Mouse (Mus musculus) hindbrain, embryonic 10.5 days (tissue): ENCODE data around the gene Sh3kbp1. TPM values are rescaled to one million over a fixed set of nuclear protein-coding genes. Genes with fewer than 3 reads are reported as not detected.

Experiments
- DNase-seq: peaks from one replicate; pipeline ENCODE4 v3.0.0-alpha.2; 2017; ENCODE audit warnings: low spot score
- H3K27ac ChIP-seq: fragments of 300-500 bp; sonication (generic); 2 replicates; pipeline ENCODE4 v1.5.1; 2016; ENCODE audit warnings: mild to moderate bottlenecking, moderate library complexity
- H3K27me3 ChIP-seq: fragments of 300-500 bp; sonication (generic); 2 replicates; pipeline ENCODE4 v1.6.1; 2016; ENCODE audit warnings: mild to moderate bottlenecking; ENCODE audit not compliant: poor library complexity, insufficient read depth, severe bottlenecking
- H3K36me3 ChIP-seq: fragments of 300-500 bp; sonication (generic); 2 replicates; pipeline ENCODE4 v1.6.1; 2016; ENCODE audit warnings: mild to moderate bottlenecking, moderate library complexity
- H3K4me1 ChIP-seq: fragments of 300-500 bp; sonication (generic); replicated peaks from 2 replicates; pipeline ENCODE4 v1.6.1; 2016; ENCODE audit warnings: mild to moderate bottlenecking
- H3K4me3 ChIP-seq: fragments of 300-500 bp; sonication (generic); 2 replicates; pipeline ENCODE4 v1.5.1; 2016; ENCODE audit warnings: mild to moderate bottlenecking, moderate library complexity
- H3K9me3 ChIP-seq: fragments of 300-500 bp; sonication (generic); 2 replicates; pipeline ENCODE4 v1.6.1; 2016; ENCODE audit warnings: mild to moderate bottlenecking, moderate library complexity
- WGBS: fragments of 180-500 bp; shearing (Covaris S2); methylation state at CpG from one replicate; pipeline ENCODE4 v1.1.7; 2016; 5-methylcytosine and 5-hydroxymethylcytosine counted together
- polyA plus RNA-seq: library from polyadenylated mRNA; unstranded; fragments of >200 nt; fragmentation: Nextera tagmentation; extraction: Ambion mirVana; gene quantifications from 2 replicates; pipeline ENCODE4 v1.2.1, GENCODE M21; 2016

Sh3kbp1 gene
- polyA plus RNA-seq, 1 experiment from 2014 or later = 26.8 TPM

- no peak overlapping the region for H3K4me3 ChIP-seq
- no peak overlapping the region for H3K27ac ChIP-seq
- no peaks in the 10 kb centered on the region for H3K9me3 ChIP-seq
- H3K27me3 ChIP-seq = peaks cover 45% of the 10 kb centered on the region
- no peaks in the 10 kb centered on the region for H3K4me1 ChIP-seq
- WGBS = 84% methylated on average over 10 of the region's 10 CpGs
- no peaks in the 10 kb centered on the region for H3K36me3 ChIP-seq
- DNase-seq = no peak
These were observed 62.8 kb downstream of the Sh3kbp1 start for GRCm38 (mm10) chrX:159689785-159690416.

GRCm38 (mm10) chrX:159693126-159693525 is 66.1 kb downstream of the Sh3kbp1 start:
- H3K4me1 ChIP-seq = peaks cover 5% of the 10 kb centered on the region; the same call in 1 of the 2 replicates
- H3K4me3 ChIP-seq = no peak overlapping the region
- H3K27me3 ChIP-seq = peaks cover 49% of the 10 kb centered on the region
- no peak for DNase-seq
- H3K9me3 ChIP-seq = no peaks in the 10 kb centered on the region
- WGBS = 93% methylated on average over 5 of the region's 5 CpGs
- no peak overlapping the region for H3K27ac ChIP-seq
- no peaks in the 10 kb centered on the region for H3K36me3 ChIP-seq

GRCm38 (mm10) chrX:159696545-159696944 is 69.5 kb downstream of the Sh3kbp1 start:
- H3K36me3 ChIP-seq = no peaks in the 10 kb centered on the region
- no peak overlapping the region for H3K4me3 ChIP-seq
- H3K4me1 ChIP-seq = peaks cover 5% of the 10 kb centered on the region; the same call in 1 of the 2 replicates
- WGBS = 39% methylated on average over 2 of the region's 2 CpGs
- H3K27me3 ChIP-seq = peaks cover 42% of the 10 kb centered on the region
- no peak overlapping the region for H3K27ac ChIP-seq
- no peaks in the 10 kb centered on the region for H3K9me3 ChIP-seq
- DNase-seq = no peak

GRCm38 (mm10) chrX:159697030-159697454 is 70.0 kb downstream of the Sh3kbp1 start:
- WGBS = 24% methylated on average over 4 of the region's 4 CpGs
- no peaks in the 10 kb centered on the region for H3K36me3 ChIP-seq
- no peak overlapping the region for H3K4me3 ChIP-seq
- no peak overlapping the region for H3K27ac ChIP-seq
- H3K27me3 ChIP-seq = peaks cover 42% of the 10 kb centered on the region
- peaks cover 5% of the 10 kb centered on the region; the same call in 1 of the 2 replicates for H3K4me1 ChIP-seq
- H3K9me3 ChIP-seq = no peaks in the 10 kb centered on the region
- DNase-seq = peak; percentile 18

- WGBS = 92% methylated on average over 2 of the region's 2 CpGs
- Histone ChIP-seq H3K4me3 (no peak overlapping the region), H3K27me3 (peaks cover 51% of the 10 kb centered on the region), H3K4me1 (peaks cover 2% of the 10 kb centered on the region), H3K36me3 (no peaks in the 10 kb centered on the region), H3K9me3 (no peaks in the 10 kb centered on the region), H3K27ac (no peak overlapping the region)
- DNase-seq = no peak
These were observed 75.8 kb downstream of the Sh3kbp1 start for GRCm38 (mm10) chrX:159702850-159703249.

DNA sequence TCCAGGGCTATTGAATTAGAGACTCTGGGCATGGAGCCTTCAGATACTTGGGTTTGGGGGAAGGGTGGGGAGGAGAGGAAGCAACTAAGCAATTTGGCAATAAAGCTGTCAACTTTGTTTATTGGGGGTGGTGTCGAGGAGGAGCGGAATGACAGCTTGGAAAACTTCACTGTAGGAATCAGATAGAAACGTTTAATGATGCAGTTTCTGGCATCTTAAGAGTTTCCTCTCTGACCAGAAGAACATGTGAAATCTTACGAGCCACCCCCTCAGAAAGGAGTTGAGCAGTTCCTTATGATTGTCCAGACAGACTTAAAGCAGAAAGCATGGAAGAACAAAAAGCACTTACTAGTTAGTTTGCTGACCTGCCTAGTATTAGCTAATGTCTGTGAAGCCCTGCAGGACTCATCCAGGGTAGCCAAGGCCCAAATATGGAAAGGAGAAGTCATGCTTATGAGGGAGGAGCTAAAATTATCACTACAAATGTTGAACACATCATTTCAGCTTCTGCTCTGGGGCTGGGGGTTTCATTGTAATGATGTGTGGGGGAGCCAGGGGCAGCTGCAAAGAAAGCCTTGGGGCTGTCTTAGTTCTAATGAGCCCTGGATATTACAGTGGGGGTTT is 77.4 kb downstream of the Sh3kbp1 start:
- H3K4me3 ChIP-seq = no peak overlapping the region
- DNase-seq = no peak
- H3K27ac ChIP-seq = no peak overlapping the region
- H3K9me3 ChIP-seq = no peaks in the 10 kb centered on the region
- peaks cover 59% of the 10 kb centered on the region for H3K27me3 ChIP-seq
- no peaks in the 10 kb centered on the region for H3K36me3 ChIP-seq
- peaks cover 18% of the 10 kb centered on the region for H3K4me1 ChIP-seq
- 82% methylated on average over 4 of the region's 4 CpGs for WGBS

- Histone ChIP-seq H3K27ac (no peak overlapping the region), H3K36me3 (no peaks in the 10 kb centered on the region), H3K9me3 (no peaks in the 10 kb centered on the region), H3K4me3 (no peak overlapping the region), H3K27me3 (peaks cover 66% of the 10 kb centered on the region), H3K4me1 (peaks cover 18% of the 10 kb centered on the region)
- WGBS = 86% methylated on average over 2 of the region's 2 CpGs
- DNase-seq = no peak
These were observed 78.3 kb downstream of the Sh3kbp1 start for GRCm38 (mm10) chrX:159705412-159705811.

DNA sequence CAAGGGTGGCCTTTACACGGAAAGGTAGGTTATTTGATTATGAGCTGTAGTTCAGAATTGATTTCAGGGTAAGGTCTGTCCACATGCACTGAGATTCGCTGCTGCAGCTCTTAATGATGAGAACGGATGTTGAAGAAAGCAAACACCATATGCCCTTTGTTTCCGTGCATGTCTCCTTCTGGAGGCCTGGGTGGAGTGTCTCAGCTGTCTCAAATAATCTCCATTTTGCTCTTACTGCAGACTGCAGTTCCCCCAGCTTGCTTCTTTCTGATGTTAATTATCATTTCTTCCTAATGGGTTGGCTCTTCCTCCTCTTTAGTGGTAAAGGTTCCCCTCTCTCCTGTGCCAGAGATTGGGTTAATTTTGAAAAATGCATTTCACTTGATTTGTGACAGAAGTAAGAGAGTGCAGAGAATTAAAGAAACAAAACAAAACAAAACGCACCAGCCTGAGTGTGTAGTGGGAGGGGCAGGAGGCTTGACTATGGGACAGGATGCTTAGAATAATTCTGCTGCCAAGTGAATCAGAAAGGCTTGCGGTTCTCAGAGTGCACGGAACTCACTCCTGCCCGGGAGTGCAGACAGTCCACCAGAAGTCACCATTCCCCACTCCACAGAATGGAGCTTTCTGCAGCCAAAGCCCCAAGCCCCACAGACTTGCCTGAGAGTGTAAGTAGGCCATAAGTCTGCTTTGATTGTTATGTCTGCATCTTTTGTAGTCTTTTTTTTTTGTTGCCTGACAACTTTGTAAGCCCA is 81.2 kb downstream of the Sh3kbp1 start:
- Histone ChIP-seq H3K27ac (peak overlapping the region; percentile 50), H3K27me3 (peaks cover 82% of the 10 kb centered on the region), H3K4me3 (no peak overlapping the region), H3K36me3 (no peaks in the 10 kb centered on the region), H3K9me3 (no peaks in the 10 kb centered on the region), H3K4me1 (peaks cover 18% of the 10 kb centered on the region)
- no peak for DNase-seq
- 30% methylated on average over 8 of the region's 8 CpGs for WGBS

GRCm38 (mm10) chrX:159709296-159709695 is 82.2 kb downstream of the Sh3kbp1 start:
- H3K4me3 ChIP-seq = no peak overlapping the region
- peaks cover 89% of the 10 kb centered on the region for H3K27me3 ChIP-seq
- WGBS = 88% methylated on average over 6 of the region's 6 CpGs
- no peak overlapping the region; the same call in 1 of the 2 replicates for H3K27ac ChIP-seq
- no peak for DNase-seq
- no peaks in the 10 kb centered on the region for H3K36me3 ChIP-seq
- peaks cover 18% of the 10 kb centered on the region for H3K4me1 ChIP-seq
- no peaks in the 10 kb centered on the region for H3K9me3 ChIP-seq

GRCm38 (mm10) chrX:159711070-159712029 is 84.3 kb downstream of the Sh3kbp1 start:
- no peak for DNase-seq
- H3K36me3 ChIP-seq = no peaks in the 10 kb centered on the region
- H3K4me3 ChIP-seq = no peak overlapping the region
- H3K27me3 ChIP-seq = peaks cover 73% of the 10 kb centered on the region
- no peaks in the 10 kb centered on the region for H3K9me3 ChIP-seq
- peaks cover 18% of the 10 kb centered on the region for H3K4me1 ChIP-seq
- 84% methylated on average over 13 of the region's 13 CpGs for WGBS
- H3K27ac ChIP-seq = no peak overlapping the region

- H3K27ac ChIP-seq = no peak overlapping the region
- H3K4me3 ChIP-seq = no peak overlapping the region
- WGBS = 82% methylated on average over 2 of the region's 2 CpGs
- H3K9me3 ChIP-seq = no peaks in the 10 kb centered on the region
- H3K27me3 ChIP-seq = peaks cover 69% of the 10 kb centered on the region
- H3K36me3 ChIP-seq = no peaks in the 10 kb centered on the region
- DNase-seq = no peak
- peaks cover 13% of the 10 kb centered on the region for H3K4me1 ChIP-seq
These were observed 86.1 kb downstream of the Sh3kbp1 start for GRCm38 (mm10) chrX:159713191-159713590.

DNA sequence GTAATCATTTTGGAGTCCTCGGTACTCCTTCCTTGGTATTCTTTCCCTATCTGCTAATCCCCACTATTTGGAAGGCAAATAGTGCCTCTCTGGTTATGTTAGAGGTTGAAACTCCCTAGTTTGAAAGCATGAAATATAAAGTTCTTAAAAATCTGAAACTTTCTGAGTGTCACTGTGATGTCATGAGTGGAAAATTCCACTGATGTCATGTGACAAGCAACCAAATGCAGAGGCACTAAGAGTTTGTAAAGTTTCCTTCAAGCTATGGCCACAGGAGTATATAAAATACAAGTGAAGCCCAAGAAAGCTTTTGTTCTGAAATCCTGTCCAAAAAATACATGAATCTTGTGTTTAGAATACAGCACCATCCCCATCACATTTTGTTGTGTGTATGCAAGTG is 94.3 kb downstream of the Sh3kbp1 start:
- WGBS = 87% methylated on average over 1 of the region's 1 CpGs
- H3K4me3 ChIP-seq = no peak overlapping the region
- no peak for DNase-seq
- no peaks in the 10 kb centered on the region for H3K9me3 ChIP-seq
- peaks cover 48% of the 10 kb centered on the region for H3K27me3 ChIP-seq
- no peaks in the 10 kb centered on the region for H3K36me3 ChIP-seq
- H3K4me1 ChIP-seq = no peaks in the 10 kb centered on the region
- H3K27ac ChIP-seq = no peak overlapping the region
